ENCODE assay signal across 14 mouse cellular contexts in the genomic region with DNA sequence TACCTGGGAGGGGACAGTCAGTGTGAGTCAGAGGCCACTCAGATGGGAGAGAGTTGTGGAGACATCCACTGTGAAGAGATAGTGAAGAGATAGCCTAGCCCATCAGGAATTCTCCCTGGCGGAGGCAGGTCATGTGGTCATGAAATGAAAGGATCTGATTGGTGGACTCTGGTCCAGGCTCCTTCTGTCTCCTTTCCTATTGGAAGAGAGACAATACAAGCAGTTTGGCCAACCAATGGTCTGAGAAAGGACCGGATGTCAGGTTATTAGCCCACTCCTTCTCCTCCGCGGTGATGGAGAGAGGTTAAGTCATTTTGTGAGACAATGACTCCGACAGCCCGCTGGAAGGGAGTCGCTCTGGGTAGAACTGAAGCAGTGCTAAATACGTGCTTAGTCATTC. TPM values are rescaled to one million over a fixed set of nuclear protein-coding genes. Genes with fewer than 3 reads are reported as not detected.
DNase-seq lines count a peak whose midpoint lies in the region; ATAC-seq and TF ChIP-seq lines count a peak whose summit lies in the region.
"Had no signal": no experiment of that assay in that cellular context is flagged by ENCODE, and none has a peak within 500 bp of the region (broad histone marks: within the 10 kb centered on the region; RNA-seq: fewer than 3 reads in every experiment).

No protein-coding gene starts in this region.

- H3K4me3 ChIP-seq in intestine, embryonic 16.5 days (ENCODE audit: low read length), result no peak overlapping the region
- no peak overlapping the region for H3K4me3 ChIP-seq in intestine, postnatal 0 days (ENCODE audit: low read depth, low read length)
- no peak overlapping the region for H3K4me3 ChIP-seq in stomach, embryonic 15.5 days (replicated peaks)
- no peak overlapping the region for H3K4me3 ChIP-seq in stomach, postnatal 0 days (ENCODE audit: low read depth, low read length)
- H3K4me3 ChIP-seq in neural tube, embryonic 15.5 days (replicated peaks), result no peak overlapping the region
- H3K4me3 ChIP-seq: forebrain, embryonic 15.5 days had no signal

- no peak for TF ChIP-seq CTCF in intestine, postnatal 0 days (IDR thresholded peaks at IDR 0.05; ENCODE audit: low read depth)
- TF ChIP-seq CTCF in stomach, postnatal 0 days (IDR thresholded peaks at IDR 0.05; ENCODE audit: low read depth), result no peak

- no peak for TF ChIP-seq EP300 in stomach, postnatal 0 days (optimal IDR thresholded peaks at IDR 0.05)

- H3K9me3 ChIP-seq in intestine, embryonic 16.5 days (ENCODE audit: control insufficient read depth, low read length), result no peaks in the 10 kb centered on the region
- no peaks in the 10 kb centered on the region for H3K9me3 ChIP-seq in intestine, postnatal 0 days (ENCODE audit: control insufficient read depth)
- H3K9me3 ChIP-seq in stomach, embryonic 15.5 days, result no peaks in the 10 kb centered on the region
- no peaks in the 10 kb centered on the region for H3K9me3 ChIP-seq in stomach, postnatal 0 days (ENCODE audit: control insufficient read depth, low read length)
- H3K9me3 ChIP-seq in neural tube, embryonic 15.5 days (replicated peaks), result no peaks in the 10 kb centered on the region
- H3K9me3 ChIP-seq: forebrain, embryonic 15.5 days had no signal

- no peak for ATAC-seq in intestine, embryonic 16.5 days
- ATAC-seq in intestine, postnatal 0 days, result no peak
- ATAC-seq in stomach, embryonic 15.5 days (ENCODE audit: insufficient read depth, low FRiP score, low read depth), result no peak
- no peak for ATAC-seq in stomach, postnatal 0 days (ENCODE audit: low FRiP score, low TSS enrichment)
- ATAC-seq in neural tube, embryonic 15.5 days (ENCODE audit: low FRiP score), result no peak
- ATAC-seq: forebrain, embryonic 15.5 days; Patski had no signal

- no peaks in the 10 kb centered on the region for H3K36me3 ChIP-seq in intestine, embryonic 16.5 days (ENCODE audit: control insufficient read depth, insufficient read depth, low read length)
- H3K36me3 ChIP-seq in intestine, postnatal 0 days (ENCODE audit: control insufficient read depth, insufficient read depth), result no peaks in the 10 kb centered on the region
- H3K36me3 ChIP-seq in stomach, embryonic 15.5 days, result no peaks in the 10 kb centered on the region
- H3K36me3 ChIP-seq in stomach, postnatal 0 days (ENCODE audit: control insufficient read depth, insufficient read depth, low read length), result no peaks in the 10 kb centered on the region
- H3K36me3 ChIP-seq in neural tube, embryonic 15.5 days, result no peaks in the 10 kb centered on the region
- H3K36me3 ChIP-seq: forebrain, embryonic 15.5 days had no signal

- 80% methylated on average over 8 of the region's 8 CpGs for WGBS in intestine, embryonic 16.5 days
- 82% methylated on average over 8 of the region's 8 CpGs for WGBS in intestine, postnatal 0 days
- 84% methylated on average over 8 of the region's 8 CpGs for WGBS in stomach, embryonic 15.5 days
- 83% methylated on average over 8 of the region's 8 CpGs for WGBS in stomach, postnatal 0 days
- WGBS in neural tube, embryonic 15.5 days, result 80% methylated on average over 8 of the region's 8 CpGs

- 0 out of 2 replicates have a peak, but pooled peaks cover 5% of the 10 kb centered on the region for H3K4me1 ChIP-seq in intestine, embryonic 16.5 days (ENCODE audit: control insufficient read depth, insufficient read depth, low read length)
- H3K4me1 ChIP-seq in intestine, postnatal 0 days (replicated peaks; ENCODE audit: control insufficient read depth, insufficient read depth, low read length), result no peaks in the 10 kb centered on the region
- 0 out of 2 replicates have a peak, but pooled peaks cover 3% of the 10 kb centered on the region for H3K4me1 ChIP-seq in stomach, embryonic 15.5 days
- no peaks in the 10 kb centered on the region for H3K4me1 ChIP-seq in stomach, postnatal 0 days (replicated peaks; ENCODE audit: control insufficient read depth, insufficient read depth)
- peaks cover 9% of the 10 kb centered on the region for H3K4me1 ChIP-seq in neural tube, embryonic 15.5 days
- H3K4me1 ChIP-seq: forebrain, embryonic 15.5 days had no signal

- no peak overlapping the region for H3K9ac ChIP-seq in intestine, embryonic 16.5 days (ENCODE audit: low read depth, low read length)
- no peak overlapping the region for H3K9ac ChIP-seq in intestine, postnatal 0 days (ENCODE audit: low read depth, low read length)
- no peak overlapping the region for H3K9ac ChIP-seq in stomach, embryonic 15.5 days
- H3K9ac ChIP-seq in stomach, postnatal 0 days (ENCODE audit: low read length), result no peak overlapping the region
- H3K9ac ChIP-seq in neural tube, embryonic 15.5 days (replicated peaks), result no peak overlapping the region
- H3K9ac ChIP-seq: forebrain, embryonic 15.5 days had no signal

- H3K27ac ChIP-seq in intestine, embryonic 16.5 days (ENCODE audit: low read length), result peak overlapping the region; percentile 58
- no peak overlapping the region for H3K27ac ChIP-seq in intestine, postnatal 0 days (ENCODE audit: low read depth, low read length)
- peak overlapping the region; percentile 67 for H3K27ac ChIP-seq in stomach, embryonic 15.5 days
- H3K27ac ChIP-seq in stomach, postnatal 0 days (replicated peaks), result no peak overlapping the region
- H3K27ac ChIP-seq in neural tube, embryonic 15.5 days (replicated peaks), result no peak overlapping the region
- H3K27ac ChIP-seq: forebrain, embryonic 15.5 days had no signal

- no peak overlapping the region for H3K4me2 ChIP-seq in intestine, embryonic 16.5 days (ENCODE audit: low read depth, low read length)
- H3K4me2 ChIP-seq in intestine, postnatal 0 days (replicated peaks; ENCODE audit: low read depth), result no peak overlapping the region
- H3K4me2 ChIP-seq in stomach, embryonic 15.5 days, result no peak overlapping the region
- H3K4me2 ChIP-seq in stomach, postnatal 0 days (replicated peaks; ENCODE audit: low read depth), result no peak overlapping the region
- no peak overlapping the region for H3K4me2 ChIP-seq in neural tube, embryonic 15.5 days
- H3K4me2 ChIP-seq: forebrain, embryonic 15.5 days had no signal

- no peak for DNase-seq in stomach, postnatal 0 days (ENCODE audit: low spot score)
- DNase-seq in ZHBTc4 (ENCODE audit: low read depth, low spot score), result peak; percentile 84
- DNase-seq in cerebellum, adult 11-12 months, result no peak
- DNase-seq: cerebellum, adult 9-10 months; gastrocnemius, postnatal 10 days; heart, postnatal 14 days; kidney, adult 9 months; thymus, postnatal 36 days had no signal

- no peaks in the 10 kb centered on the region for H3K27me3 ChIP-seq in intestine, embryonic 16.5 days (replicated peaks; ENCODE audit: control insufficient read depth, insufficient read depth, low read length)
- H3K27me3 ChIP-seq in intestine, postnatal 0 days (replicated peaks; ENCODE audit: control insufficient read depth, insufficient read depth, low read length), result no peaks in the 10 kb centered on the region
- H3K27me3 ChIP-seq in stomach, embryonic 15.5 days (replicated peaks), result no peaks in the 10 kb centered on the region
- no peaks in the 10 kb centered on the region for H3K27me3 ChIP-seq in stomach, postnatal 0 days (ENCODE audit: control insufficient read depth, insufficient read depth, low read length)
- H3K27me3 ChIP-seq in neural tube, embryonic 15.5 days (replicated peaks), result no peaks in the 10 kb centered on the region
- H3K27me3 ChIP-seq: forebrain, embryonic 15.5 days; Patski had no signal

RNA-seq across cellular contexts. Expression of gene Haao, which starts 26.8 kb away (rescaled TPM):
- 1.5 and 2.3 TPM in 2 replicates for polyA plus RNA-seq in intestine, embryonic 16.5 days (2015; fragmentation: Nextera tagmentation; extraction: Ambion mirVana)
- polyA plus RNA-seq in intestine, postnatal 0 days (2015; fragmentation: Nextera tagmentation; extraction: Ambion mirVana), result 0.40 TPM in 1 of 2 replicates, not detected in the other
- 2.1 and 5.9 TPM in 2 replicates for polyA plus RNA-seq in stomach, embryonic 15.5 days (2015; fragmentation: Nextera tagmentation; extraction: Ambion mirVana)
- polyA plus RNA-seq in stomach, postnatal 0 days (2015; fragmentation: Nextera tagmentation; extraction: Ambion mirVana), result 0.13 and 0.36 TPM in 2 replicates
- polyA plus RNA-seq in neural tube, embryonic 15.5 days (2015; fragmentation: Nextera tagmentation; extraction: Ambion mirVana), result 0.22 and 3.6 TPM in 2 replicates
- polyA plus RNA-seq: forebrain, embryonic 15.5 days; Patski had no signal

Comparison
In these comparisons a context has a peak if more than half of its experiments do, and no peak if none do; other contexts are left out.
1. H3K27ac ChIP-seq: peak in intestine, embryonic 16.5 days (single experiment) and stomach, embryonic 15.5 days (single experiment); none in intestine, postnatal 0 days (single experiment), stomach, postnatal 0 days (single experiment) and neural tube, embryonic 15.5 days (single experiment).